Mouse (Mus musculus): ENCODE data around the gene Xpnpep3. TPM values are rescaled to one million over a fixed set of nuclear protein-coding genes. Genes with fewer than 3 reads are reported as not detected.

Xpnpep3 gene
- polyA plus RNA-seq (2012; ENCODE audit: insufficient read depth, low replicate concordance), result 0.21 and 3.4 TPM in 2 replicates

DNA sequence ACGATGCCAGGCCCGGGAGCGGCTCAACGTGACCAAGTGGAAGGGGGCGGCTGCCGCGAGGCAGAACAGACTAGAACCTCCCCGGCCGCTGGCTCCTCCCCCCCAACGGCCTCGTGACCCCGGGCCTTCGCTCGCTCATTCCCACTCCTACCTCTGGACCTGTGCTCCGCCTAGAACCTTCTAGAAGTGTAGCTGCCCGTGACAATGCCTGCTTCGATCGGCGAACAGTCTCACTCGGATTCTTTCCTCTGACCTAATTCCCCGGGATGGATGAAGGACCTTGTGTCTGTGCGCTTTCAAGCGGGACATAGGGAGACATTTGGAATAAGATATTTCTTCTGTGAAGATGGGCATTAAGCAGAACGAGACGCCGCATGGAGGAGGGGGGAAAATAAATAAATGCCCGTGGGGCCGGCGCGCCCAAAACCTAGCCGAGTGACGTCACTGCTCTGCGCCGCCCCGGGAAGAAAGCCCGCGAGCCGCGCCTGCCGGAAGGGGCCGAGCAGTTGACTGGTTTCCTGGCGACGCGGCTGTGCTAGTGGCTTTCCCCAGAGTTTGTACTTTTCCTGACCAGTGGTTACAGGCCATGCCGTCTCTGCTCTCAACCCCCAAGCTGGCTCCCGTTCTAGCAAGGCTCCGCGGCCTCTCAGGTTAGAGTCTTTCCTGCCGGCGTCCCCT, at the start of gene Xpnpep3, which contains the start of gene St13:
Gene Xpnpep3 (plus strand): TSS at position 501 of the 678 bp plus-strand sequence.
Gene St13 (minus strand): TSS at position 440 of the 678 bp plus-strand sequence.
- peaks cover 46% of the 10 kb centered on the region for H3K4me1 ChIP-seq
- no peak for TF ChIP-seq GATA1 (IDR thresholded peaks at IDR 0.05; ENCODE audit: borderline replicate concordance, low read length)
- TF ChIP-seq FLI1 (IDR thresholded peaks at IDR 0.05; ENCODE audit: low read length), result no peak

GRCm38 (mm10) chr15:81350401-81350800, 49.5 kb upstream of the Xpnpep3 start:
- H3K4me3 ChIP-seq (replicated peaks), result no peak overlapping the region
- H3K4me1 ChIP-seq, result peaks cover 42% of the 10 kb centered on the region
- no peaks in the 10 kb centered on the region for H3K27me3 ChIP-seq (replicated peaks)
- H3K9me3 ChIP-seq, result no peaks in the 10 kb centered on the region
- peaks cover 23% of the 10 kb centered on the region for H3K36me3 ChIP-seq (replicated peaks; ENCODE audit: low read length)
- TF ChIP-seq GATA1 (IDR thresholded peaks at IDR 0.05; ENCODE audit: borderline replicate concordance, low read length) (no peak), FLI1 (IDR thresholded peaks at IDR 0.05; ENCODE audit: low read length) (no peak)

More for the DNA sequence above, at the start of gene Xpnpep3, which contains the start of gene St13:
- Histone ChIP-seq H3K4me3 (replicated peaks) (peak within 1 kb of the TSS; percentile 97), H3K36me3 (replicated peaks; ENCODE audit: low read length) (peaks cover 7% of the 10 kb centered on the region), H3K9me3 (no peaks in the 10 kb centered on the region), H3K27me3 (replicated peaks) (no peaks in the 10 kb centered on the region)

DNA sequence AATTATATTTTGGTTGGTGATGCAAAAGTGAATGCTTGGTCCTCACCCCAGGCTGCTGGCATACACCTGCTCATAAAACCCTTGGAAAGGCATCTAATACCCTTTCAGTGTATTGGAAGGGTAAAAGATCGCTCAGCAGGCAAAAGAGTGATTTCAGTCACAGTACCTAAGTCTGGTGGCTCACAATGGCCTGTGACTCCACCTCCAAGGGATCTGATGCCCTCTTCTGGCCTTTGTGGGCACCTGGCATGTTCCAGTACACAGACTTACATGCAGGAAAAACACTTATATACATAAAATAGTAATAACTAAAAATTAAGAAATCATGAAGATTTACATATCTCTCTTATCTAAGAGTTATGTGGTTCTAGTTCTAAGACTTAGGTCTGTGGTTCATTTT, 47.3 kb upstream of the Xpnpep3 start:
- no peak for TF ChIP-seq GATA1 (IDR thresholded peaks at IDR 0.05; ENCODE audit: borderline replicate concordance, low read length)
- no peak for TF ChIP-seq FLI1 (IDR thresholded peaks at IDR 0.05; ENCODE audit: low read length)
- H3K36me3 ChIP-seq (replicated peaks; ENCODE audit: low read length), result peaks cover 21% of the 10 kb centered on the region
- no peaks in the 10 kb centered on the region for H3K9me3 ChIP-seq
- no peaks in the 10 kb centered on the region for H3K27me3 ChIP-seq (replicated peaks)
- H3K4me1 ChIP-seq, result peaks cover 33% of the 10 kb centered on the region
- H3K4me3 ChIP-seq (replicated peaks), result no peak overlapping the region

DNA sequence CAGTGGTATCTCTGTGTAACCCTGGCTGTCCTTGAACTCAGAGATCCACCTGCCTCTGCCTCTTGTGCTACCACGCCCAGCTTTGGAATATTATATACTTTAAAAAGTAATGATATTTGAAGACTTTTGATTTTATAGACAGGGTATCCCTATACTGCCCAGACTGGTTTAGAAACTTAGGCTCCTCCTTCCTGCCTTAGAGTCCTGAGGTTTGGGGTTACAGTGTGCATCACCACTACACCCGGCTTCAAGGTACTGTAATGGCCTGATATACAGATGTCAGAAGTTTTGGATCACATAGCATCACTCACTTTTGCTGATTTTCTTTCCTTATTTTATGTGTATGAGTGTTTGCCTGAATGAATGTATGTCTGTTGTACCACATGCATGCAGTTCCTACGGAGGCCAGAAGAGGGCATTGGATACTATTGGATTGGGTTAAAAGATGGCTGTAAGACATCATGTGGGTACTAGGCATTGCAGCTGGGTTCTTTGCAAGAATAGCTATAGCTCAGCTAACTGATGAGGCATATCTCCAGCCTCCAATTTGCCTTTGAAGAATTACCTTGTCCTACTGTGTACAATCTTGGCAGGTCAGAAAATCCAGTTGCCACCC, 44.7 kb upstream of the Xpnpep3 start:
- Histone ChIP-seq H3K27me3 (replicated peaks) (no peaks in the 10 kb centered on the region), H3K36me3 (replicated peaks; ENCODE audit: low read length) (peaks cover 19% of the 10 kb centered on the region), H3K9me3 (no peaks in the 10 kb centered on the region), H3K4me1 (peaks cover 48% of the 10 kb centered on the region), H3K4me3 (replicated peaks) (no peak overlapping the region)
- no peak for TF ChIP-seq GATA1 (IDR thresholded peaks at IDR 0.05; ENCODE audit: borderline replicate concordance, low read length)
- TF ChIP-seq FLI1 (IDR thresholded peaks at IDR 0.05; ENCODE audit: low read length), result no peak

DNA sequence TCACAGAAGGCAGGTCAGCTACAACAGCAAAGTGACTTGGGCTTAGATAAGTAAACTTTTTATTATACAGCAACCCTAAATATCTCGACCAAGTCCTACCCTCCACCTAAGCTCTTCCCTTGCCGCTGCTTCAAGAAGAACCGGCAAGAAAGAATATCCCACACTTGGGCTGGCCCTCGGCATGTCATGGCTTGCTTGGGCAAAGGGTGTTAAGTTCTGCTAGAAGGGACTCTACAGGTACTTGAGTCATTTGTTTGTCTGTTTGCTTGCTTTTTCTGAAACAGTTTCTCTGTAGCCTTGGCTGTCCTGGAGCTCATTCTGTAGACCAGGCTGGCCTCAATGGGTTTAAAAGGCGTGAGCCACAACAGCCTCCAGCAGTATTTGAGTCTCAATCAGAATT, 43.0 kb upstream of the Xpnpep3 start:
- no peaks in the 10 kb centered on the region for H3K9me3 ChIP-seq
- H3K27me3 ChIP-seq (replicated peaks), result no peaks in the 10 kb centered on the region
- peaks cover 11% of the 10 kb centered on the region for H3K36me3 ChIP-seq (replicated peaks; ENCODE audit: low read length)
- no peak for TF ChIP-seq GATA1 (IDR thresholded peaks at IDR 0.05; ENCODE audit: borderline replicate concordance, low read length)
- no peak for TF ChIP-seq FLI1 (IDR thresholded peaks at IDR 0.05; ENCODE audit: low read length)
- no peak overlapping the region for H3K4me3 ChIP-seq (replicated peaks)
- H3K4me1 ChIP-seq, result peaks cover 62% of the 10 kb centered on the region

DNA sequence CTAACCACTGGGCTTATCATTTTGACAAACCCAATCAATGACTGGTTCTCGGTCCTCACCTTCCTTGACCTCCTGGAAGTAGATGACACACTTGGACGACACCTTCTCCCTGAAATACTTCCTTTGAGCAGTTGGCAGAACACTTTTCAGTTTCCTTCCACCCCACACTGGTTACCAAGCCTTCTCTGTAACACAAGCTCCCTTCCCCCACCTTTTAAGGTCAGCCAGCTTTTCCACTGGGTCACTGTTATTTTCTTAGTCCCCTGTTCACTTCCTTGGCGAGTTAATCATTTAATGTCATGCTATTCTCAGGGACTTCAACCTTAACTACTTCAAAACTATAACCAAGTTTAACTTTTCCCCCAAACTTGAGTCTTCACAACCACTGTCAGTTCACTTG, 41.0 kb upstream of the Xpnpep3 start:
- H3K4me1 ChIP-seq, result peaks cover 71% of the 10 kb centered on the region
- peak overlapping the region; percentile 15 for H3K4me3 ChIP-seq (replicated peaks)
- no peaks in the 10 kb centered on the region for H3K9me3 ChIP-seq
- H3K27me3 ChIP-seq (replicated peaks), result no peaks in the 10 kb centered on the region
- TF ChIP-seq GATA1 (IDR thresholded peaks at IDR 0.05; ENCODE audit: borderline replicate concordance, low read length), result no peak
- no peak for TF ChIP-seq FLI1 (IDR thresholded peaks at IDR 0.05; ENCODE audit: low read length)
- H3K36me3 ChIP-seq (replicated peaks; ENCODE audit: low read length), result peaks cover 22% of the 10 kb centered on the region

DNA sequence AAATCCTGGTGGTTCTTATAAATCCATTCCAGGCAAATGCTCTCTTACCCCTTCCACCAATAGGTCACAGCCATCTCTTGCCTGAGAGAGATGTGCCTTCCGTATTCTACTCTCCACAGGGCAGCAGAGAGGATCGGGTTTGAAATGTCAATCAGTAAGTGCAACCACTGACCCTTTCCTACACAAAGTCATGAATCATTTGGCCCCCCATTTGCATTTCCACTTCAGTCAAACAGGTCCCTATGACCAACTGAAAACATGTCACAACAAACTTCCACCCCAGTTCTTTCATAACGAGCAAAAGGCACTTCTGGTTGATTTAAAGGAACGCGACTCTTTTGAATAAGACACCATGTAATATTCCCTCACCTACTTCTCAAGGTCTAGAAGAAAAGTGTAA, 40.5 kb upstream of the Xpnpep3 start:
- peak overlapping the region; percentile 96 for H3K4me3 ChIP-seq (replicated peaks)
- H3K9me3 ChIP-seq, result no peaks in the 10 kb centered on the region
- peaks cover 22% of the 10 kb centered on the region for H3K36me3 ChIP-seq (replicated peaks; ENCODE audit: low read length)
- TF ChIP-seq GATA1 (IDR thresholded peaks at IDR 0.05; ENCODE audit: borderline replicate concordance, low read length) (no peak), FLI1 (IDR thresholded peaks at IDR 0.05; ENCODE audit: low read length) (no peak)
- H3K27me3 ChIP-seq (replicated peaks), result no peaks in the 10 kb centered on the region
- peaks cover 66% of the 10 kb centered on the region for H3K4me1 ChIP-seq

GRCm38 (mm10) chr15:81360345-81361021, 39.5 kb upstream of the Xpnpep3 start, which contains the start of gene Slc25a17:
Slc25a17 (minus strand) TSS chr15:81360812.
- H3K36me3 ChIP-seq (replicated peaks; ENCODE audit: low read length), result peaks cover 32% of the 10 kb centered on the region
- H3K4me3 ChIP-seq (replicated peaks), result peak within 1 kb of the TSS; percentile 96
- peaks cover 61% of the 10 kb centered on the region for H3K4me1 ChIP-seq
- TF ChIP-seq GATA1 (IDR thresholded peaks at IDR 0.05; ENCODE audit: borderline replicate concordance, low read length) (no peak), FLI1 (IDR thresholded peaks at IDR 0.05; ENCODE audit: low read length) (no peak)
- no peaks in the 10 kb centered on the region for H3K9me3 ChIP-seq
- H3K27me3 ChIP-seq (replicated peaks), result no peaks in the 10 kb centered on the region

DNA sequence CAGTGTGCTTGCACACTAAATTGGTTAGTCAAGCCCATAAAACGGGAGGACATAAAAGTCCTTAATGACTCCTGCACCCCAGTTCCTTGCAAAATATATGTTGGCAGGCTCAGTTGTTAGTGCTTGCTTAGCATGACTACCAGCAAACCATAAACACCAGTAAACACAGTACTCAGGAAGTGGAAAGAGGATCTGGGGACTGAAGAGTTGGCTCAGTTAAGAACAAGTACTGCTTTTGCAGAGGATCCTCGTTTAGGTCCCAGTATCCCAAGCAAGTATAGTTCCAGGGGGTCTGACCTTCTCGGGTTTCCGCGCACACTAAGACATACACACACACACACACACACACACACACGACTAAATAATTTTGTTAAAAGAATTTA, 38.9 kb upstream of the Xpnpep3 start:
- H3K9me3 ChIP-seq, result no peaks in the 10 kb centered on the region
- H3K4me3 ChIP-seq (replicated peaks), result peak overlapping the region; percentile 96
- H3K36me3 ChIP-seq (replicated peaks; ENCODE audit: low read length), result peaks cover 37% of the 10 kb centered on the region
- TF ChIP-seq FLI1 (IDR thresholded peaks at IDR 0.05; ENCODE audit: low read length) (no peak), GATA1 (IDR thresholded peaks at IDR 0.05; ENCODE audit: borderline replicate concordance, low read length) (no peak)
- H3K27me3 ChIP-seq (replicated peaks), result no peaks in the 10 kb centered on the region
- peaks cover 59% of the 10 kb centered on the region for H3K4me1 ChIP-seq

Measured in megakaryocyte, embryonic 14.5 days (primary cell).